Mouse (Mus musculus) naive thymus-derived CD4-positive, alpha-beta T cell, adult 5 months (primary cell): ENCODE measurements around the gene Clcf1. TPM values are rescaled to one million over a fixed set of nuclear protein-coding genes. Genes with fewer than 3 reads are reported as not detected.

Source experiments
- polyA plus RNA-seq: library from polyadenylated mRNA; unstranded; fragments of 100-300 nt; shearing (Covaris generic); gene quantifications from one replicate; pipeline ENCODE4 v1.2.1, GENCODE M21; 2017

Clcf1 gene
- polyA plus RNA-seq, result 49.3 TPM

GRCm38 (mm10) chr19:4214071-4214770, at the start of gene Clcf1, which contains the start of gene AC109138.7:
Gene Clcf1 (plus strand): TSS chr19:4214238.
Gene AC109138.7 (plus strand): TSS chr19:4214357.

GRCm38 (mm10) chr19:4175368-4175947, 38.6 kb upstream of the Clcf1 start, which contains the start of gene Carns1:
Gene Carns1 (minus strand): TSS chr19:4175479.

GRCm38 (mm10) chr19:4190831-4191334, 23.2 kb upstream of the Clcf1 start, which contains the start of gene Tbc1d10c:
Gene Tbc1d10c (minus strand): TSS chr19:4191284.

GRCm38 (mm10) chr19:4191528-4192250, 22.3 kb upstream of the Clcf1 start, which contains the start of gene Ppp1ca:
Gene Ppp1ca (plus strand): TSS chr19:4192065.

GRCm38 (mm10) chr19:4201291-4201909, 12.6 kb upstream of the Clcf1 start, which contains the start of gene Rad9a:
Gene Rad9a (minus strand): TSS chr19:4201662.

GRCm38 (mm10) chr19:4231253-4232185, 17.5 kb downstream of the Clcf1 start, which contains the start of gene Pold4:
Gene Pold4 (plus strand): TSS chr19:4231899.

GRCm38 (mm10) chr19:4268566-4269361, 54.7 kb downstream of the Clcf1 start, which contains the start of gene Ssh3:
Gene Ssh3 (minus strand): TSS chr19:4269180.

Other genes with a start within 250 kb of the Clcf1 start
- gene Aldh3b2, start 241.9 kb upstream of the Clcf1 start, polyA plus RNA-seq, result not detected
- not detected for gene Acy3, start 227.7 kb upstream of the Clcf1 start, polyA plus RNA-seq
- gene Tbx10, start 221.5 kb upstream of the Clcf1 start, polyA plus RNA-seq, result not detected
- 14.6 TPM for gene Nudt8, start 213.7 kb upstream of the Clcf1 start, polyA plus RNA-seq
- gene Gm49405, start 213.6 kb upstream of the Clcf1 start, polyA plus RNA-seq, result 2.4 TPM
- gene Doc2g, start 210.9 kb upstream of the Clcf1 start, polyA plus RNA-seq, result 3.3 TPM
- gene Ndufv1, start 201.4 kb upstream of the Clcf1 start, polyA plus RNA-seq, result 141 TPM
- gene Gstp1, start 176.3 kb upstream of the Clcf1 start, polyA plus RNA-seq, result 324 TPM
- gene Gstp2, start 168.2 kb upstream of the Clcf1 start, polyA plus RNA-seq, result 0.68 TPM
- 51.2 TPM for gene Gstp3, start 154.7 kb upstream of the Clcf1 start, polyA plus RNA-seq
- not detected for gene Cabp2, start 132.7 kb upstream of the Clcf1 start, polyA plus RNA-seq
- gene Cdk2ap2, start 117.1 kb upstream of the Clcf1 start, polyA plus RNA-seq, result 471 TPM
- gene Pitpnm1, start 114.2 kb upstream of the Clcf1 start, polyA plus RNA-seq, result 270 TPM
- gene Aip, start 88.4 kb upstream of the Clcf1 start, polyA plus RNA-seq, result 197 TPM
- 0.11 TPM for gene Gpr152, start 74.5 kb upstream of the Clcf1 start, polyA plus RNA-seq
- not detected for gene Cabp4, start 70.2 kb upstream of the Clcf1 start, polyA plus RNA-seq
- gene Coro1b, start 65.6 kb upstream of the Clcf1 start, polyA plus RNA-seq, result 183 TPM
- gene Ptprcap, start 60.6 kb upstream of the Clcf1 start, polyA plus RNA-seq, result 239 TPM
- gene Rps6kb2, start 50.9 kb upstream of the Clcf1 start, polyA plus RNA-seq, result 50.3 TPM
- gene Carns1, start 38.8 kb upstream of the Clcf1 start, polyA plus RNA-seq, result 45.8 TPM
- 455 TPM for gene Tbc1d10c, start 23.0 kb upstream of the Clcf1 start, polyA plus RNA-seq
- 718 TPM for gene Ppp1ca, start 22.2 kb upstream of the Clcf1 start, polyA plus RNA-seq
- gene Rad9a, start 12.6 kb upstream of the Clcf1 start, polyA plus RNA-seq, result 37.1 TPM
- not detected for gene AC109138.7, start 119 bp downstream of the Clcf1 start, polyA plus RNA-seq
- 94.9 TPM for gene Pold4, start 17.7 kb downstream of the Clcf1 start, polyA plus RNA-seq
- 0.78 TPM for gene Ssh3, start 54.9 kb downstream of the Clcf1 start, polyA plus RNA-seq
- 9.1 TPM for gene Ankrd13d, start 68.9 kb downstream of the Clcf1 start, polyA plus RNA-seq
- gene Grk2, start 92.0 kb downstream of the Clcf1 start, polyA plus RNA-seq, result 274 TPM
- gene Kdm2a, start 184.0 kb downstream of the Clcf1 start, polyA plus RNA-seq, result 89.8 TPM
- 2.5 TPM for gene Rhod, start 225.2 kb downstream of the Clcf1 start, polyA plus RNA-seq